Mouse (Mus musculus) gastrocnemius, adult 8-10 months (tissue): ENCODE results near the gene Olfr477. TPM values are rescaled to one million over a fixed set of nuclear protein-coding genes. Genes with fewer than 3 reads are reported as not detected.
"Not testable (repeated sequence)": the region's sequence is repeated elsewhere in the genome, so short reads cannot be mapped to it uniquely, and the experiment has no call there.

Experiments
- DNase-seq, 2 experiments: peaks; one replicate each; pipeline ENCODE4 v3.0.0; 2022; ENCODE audit warnings: low spot score in 2 of 2
- total RNA-seq, 4 experiments: library from RNA; stranded (reverse); gene quantifications; 2 replicates each; pipeline ENCODE4 v1.2.4; 2022

The Olfr477 gene
- total RNA-seq: not detected

- DNase-seq: no peak
These were observed at the start of gene Olfr477 for GRCm38 (mm10) chr7:107986393-107986792. Olfr477 (plus strand) TSS chr7:107986693.

DNA sequence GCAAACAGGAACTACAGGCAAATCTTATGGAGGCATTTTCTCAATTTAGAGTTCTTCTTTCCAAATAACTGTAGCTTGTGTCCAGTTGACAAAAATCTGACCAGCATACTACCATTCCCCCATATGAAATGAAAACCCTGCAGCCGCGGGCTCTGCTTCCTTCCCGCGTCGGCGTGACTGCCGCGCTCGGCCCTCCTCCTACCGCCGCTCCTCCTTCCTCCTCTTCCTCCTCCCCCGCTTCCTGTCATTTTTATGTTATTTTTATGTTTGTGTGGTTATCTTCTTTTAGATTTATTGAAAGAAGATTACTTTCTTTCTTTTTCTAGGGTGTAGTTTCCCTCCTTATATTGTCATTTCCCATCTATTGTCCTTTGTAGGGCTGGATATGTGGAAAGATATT is 34.0 kb upstream of the Olfr477 start:
- not testable (repeated sequence) for DNase-seq

DNA sequence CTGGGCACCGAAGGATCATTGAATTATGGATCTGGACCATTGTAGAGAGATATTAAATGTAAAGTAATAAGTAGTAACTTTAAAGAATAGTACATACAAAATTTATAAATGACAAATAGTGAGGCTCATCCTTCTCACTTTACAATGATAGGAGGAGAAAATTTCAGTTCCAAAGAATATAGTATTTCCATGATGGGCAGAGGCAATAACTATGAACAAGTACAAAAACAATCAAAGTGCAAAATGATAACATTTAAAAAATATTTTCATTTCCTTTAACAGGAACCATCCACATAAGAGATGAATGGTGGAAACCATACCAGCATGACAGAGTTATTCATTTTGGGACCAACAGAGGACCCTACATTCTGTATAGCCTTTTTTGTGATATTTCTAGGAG is 32.1 kb upstream of the Olfr477 start, which contains the start of gene Olfr474:
Olfr474 (plus strand) TSS at position 301 of the 400 bp plus-strand sequence.
- no peak for DNase-seq

- no peak for DNase-seq
These were observed 22.0 kb upstream of the Olfr477 start, which contains the start of gene Olfr476 for GRCm38 (mm10) chr7:107964503-107964902. Olfr476 (plus strand) TSS chr7:107964803.

DNA sequence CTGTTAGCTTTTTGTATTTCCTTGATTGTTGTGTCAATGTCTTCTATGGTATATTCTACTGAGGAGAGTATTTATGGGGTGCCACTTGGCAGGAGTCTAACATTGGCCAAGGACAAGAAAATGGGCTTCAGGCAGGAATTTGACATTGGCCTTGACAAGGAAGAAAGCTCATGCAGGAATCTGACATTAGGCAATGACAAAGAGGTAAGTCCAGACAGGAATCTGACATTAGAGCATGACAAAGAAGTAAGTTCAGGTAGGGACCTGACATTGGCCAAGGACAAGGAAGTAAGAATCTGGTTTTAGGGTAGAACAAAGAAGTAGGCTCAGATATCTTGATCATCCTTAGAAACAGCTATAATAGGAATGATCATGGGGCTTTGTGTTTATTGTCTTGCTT is 27.8 kb downstream of the Olfr477 start:
- DNase-seq: not testable (repeated sequence)

- DNase-seq: no peak
These were observed 47.4 kb downstream of the Olfr477 start, which contains the start of gene Olfr478 for GRCm38 (mm10) chr7:108033889-108034288. Olfr478 (minus strand) TSS chr7:108033989.

Other genes starting within 250 kb of the Olfr477 start
- gene Cyb5r2, start 228.7 kb upstream of the Olfr477 start, total RNA-seq: under 1 TPM in 2 of 4 experiments, not detected in 2; 0.25 to 0.36 TPM
- gene Ovch2, start 185.5 kb upstream of the Olfr477 start, total RNA-seq: not detected
- not detected for gene Olfr467, start 174.4 kb upstream of the Olfr477 start, total RNA-seq
- gene Olfr469, start 161.2 kb upstream of the Olfr477 start, total RNA-seq: not detected
- gene Olfr470, start 139.2 kb upstream of the Olfr477 start, total RNA-seq: not detected
- not detected for gene Olfr472, start 88.8 kb upstream of the Olfr477 start, total RNA-seq
- gene Olfr473, start 56.2 kb upstream of the Olfr477 start, total RNA-seq: not detected
- gene Olfr474, start 32.0 kb upstream of the Olfr477 start, total RNA-seq: not detected
- gene Olfr476, start 21.9 kb upstream of the Olfr477 start, total RNA-seq: not detected
- gene Olfr478, start 47.3 kb downstream of the Olfr477 start, total RNA-seq: not detected
- gene Olfr479, start 64.0 kb downstream of the Olfr477 start, total RNA-seq: not detected
- not detected for gene Olfr480, start 80.7 kb downstream of the Olfr477 start, total RNA-seq
- not detected for gene Olfr481, start 93.2 kb downstream of the Olfr477 start, total RNA-seq
- under 1 TPM; 0.46 to 0.88 (median 0.60) TPM for gene Olfr482, start 110.9 kb downstream of the Olfr477 start, total RNA-seq
- not detected for gene Olfr483, start 114.2 kb downstream of the Olfr477 start, total RNA-seq
- not detected for gene Olfr484, start 140.8 kb downstream of the Olfr477 start, total RNA-seq
- gene Olfr485, start 173.2 kb downstream of the Olfr477 start, total RNA-seq: not detected
- gene Olfr486, start 186.0 kb downstream of the Olfr477 start, total RNA-seq: not detected
- not detected for gene Olfr487, start 227.9 kb downstream of the Olfr477 start, total RNA-seq